Mouse (Mus musculus): Measurements from ENCODE around the gene Tomm70a.
"Not testable (repeated sequence)": the region's sequence is repeated elsewhere in the genome, so short reads cannot be mapped to it uniquely, and the experiment has no call there.

Gene Tomm70a

DNA sequence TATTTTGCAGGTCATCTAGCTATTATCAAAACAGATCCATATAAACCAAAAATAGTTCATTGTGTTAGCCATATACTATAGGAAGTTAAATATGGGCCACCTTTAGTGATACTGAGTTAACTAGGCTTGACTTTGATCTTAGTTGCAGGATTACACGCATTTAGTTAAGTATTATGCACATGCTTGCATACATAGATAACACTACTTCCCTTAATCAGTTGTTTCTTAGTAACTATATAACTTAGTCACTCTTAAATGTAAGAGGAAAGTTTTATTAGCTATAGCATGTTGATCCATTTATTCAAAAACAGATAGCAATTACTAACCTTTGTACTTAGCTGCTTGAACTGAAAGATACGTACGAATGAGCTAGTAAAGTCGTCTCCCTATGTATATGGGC is 29.9 kb downstream of the Tomm70a start:
- DNase-seq (ENCODE audit: low spot score in 2 of 2) = no peak

DNA sequence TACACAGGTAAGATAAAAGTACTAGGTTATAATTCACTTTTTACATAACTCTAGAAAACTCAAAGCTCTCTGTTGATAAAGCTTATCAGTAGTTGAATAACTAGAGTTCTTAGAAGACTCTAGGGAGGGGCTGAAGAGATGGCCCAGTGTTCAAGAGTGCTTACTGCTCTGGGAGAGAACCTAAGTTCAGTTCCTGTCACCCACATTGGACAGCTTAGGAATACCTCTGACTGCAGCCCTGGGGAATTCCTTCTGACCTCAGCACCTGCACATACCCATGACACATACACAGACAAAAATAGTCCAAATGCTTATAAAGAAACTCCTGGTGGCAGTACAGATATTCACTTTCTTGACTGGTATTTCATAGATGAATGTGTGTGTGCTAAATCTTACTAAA is 34.4 kb downstream of the Tomm70a start:
- no peak for DNase-seq (ENCODE audit: low spot score in 2 of 2)

DNA sequence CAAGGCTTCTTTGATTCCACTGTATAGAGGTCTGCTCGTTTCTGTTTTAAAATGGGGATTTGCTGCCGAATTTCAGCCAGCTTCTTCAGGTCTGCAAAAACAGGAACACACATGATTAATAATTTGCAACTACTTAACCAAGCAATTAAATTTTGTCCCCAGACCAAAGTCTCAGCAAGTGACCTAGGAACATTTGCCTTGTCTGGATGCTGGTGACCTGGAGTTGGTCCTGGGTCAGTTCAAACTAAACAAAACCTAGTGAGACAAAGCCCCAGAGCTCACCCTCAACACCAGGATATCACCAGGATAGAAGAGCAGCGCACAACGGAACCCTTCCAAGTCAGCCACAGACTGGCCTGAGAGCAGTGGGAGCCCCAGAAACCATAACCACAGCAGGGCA is 35.6 kb downstream of the Tomm70a start:
- no peak for DNase-seq (ENCODE audit: low spot score in 2 of 2)

DNA sequence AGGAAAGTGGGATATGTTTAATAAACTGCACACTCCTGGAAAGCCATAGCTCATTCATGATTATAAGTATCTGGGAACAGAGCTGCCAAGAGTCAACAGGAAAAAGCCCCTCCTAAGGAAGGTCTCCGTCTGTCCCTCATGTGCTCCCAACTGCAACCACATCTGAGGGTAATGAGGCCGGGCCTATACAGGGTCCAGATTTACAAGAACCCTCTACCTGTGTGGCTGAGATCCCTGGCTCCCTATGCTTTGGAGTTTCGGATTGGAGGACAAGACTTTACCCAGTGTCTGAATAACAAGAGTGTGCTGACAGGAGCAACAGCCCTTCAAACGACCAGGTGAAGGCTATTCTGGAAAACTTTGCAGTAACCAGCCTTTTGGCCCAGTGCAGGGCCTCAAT is 36.2 kb downstream of the Tomm70a start:
- no peak for DNase-seq (ENCODE audit: low spot score in 2 of 2)

DNA sequence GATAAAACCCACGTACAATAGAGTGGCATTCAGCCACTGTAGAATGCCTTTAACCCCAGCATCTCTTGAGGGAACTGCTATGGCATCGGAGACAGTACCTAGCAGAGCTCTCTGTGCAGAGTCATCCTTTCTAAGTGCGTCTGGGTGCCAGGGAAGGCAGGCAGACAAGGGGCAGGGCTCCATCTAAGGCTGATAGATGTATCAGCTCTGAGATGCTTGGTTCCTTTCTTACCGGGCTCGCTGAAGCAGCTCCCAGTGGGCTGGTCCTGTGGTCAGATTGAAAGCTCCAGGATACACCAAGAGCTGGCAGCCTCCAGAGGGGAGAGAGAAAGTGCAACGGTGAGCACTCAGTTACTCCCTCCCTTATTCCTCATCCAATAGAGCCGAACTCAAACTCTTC is 38.3 kb downstream of the Tomm70a start:
- no peak for DNase-seq (ENCODE audit: low spot score in 2 of 2)

DNA sequence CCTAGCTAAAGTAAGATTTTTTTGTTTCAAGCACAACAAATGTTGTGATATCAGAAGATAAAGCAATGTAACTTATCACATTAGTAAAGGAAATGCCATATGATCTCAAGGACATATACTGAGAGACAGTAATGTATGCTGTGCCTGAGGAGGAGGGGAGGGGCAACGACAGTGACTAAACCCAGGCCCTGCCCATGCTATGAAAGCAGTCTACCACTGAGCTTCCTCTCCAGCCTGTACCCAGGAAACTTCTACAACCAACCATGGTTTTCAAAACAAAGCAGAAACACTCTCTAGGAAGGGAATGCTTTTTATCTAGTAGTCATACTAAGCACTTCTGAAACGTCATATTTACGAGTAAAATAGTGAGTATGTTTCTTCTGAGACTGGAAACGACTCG is 41.3 kb downstream of the Tomm70a start:
- DNase-seq (ENCODE audit: low spot score in 2 of 2) = no peak

DNA sequence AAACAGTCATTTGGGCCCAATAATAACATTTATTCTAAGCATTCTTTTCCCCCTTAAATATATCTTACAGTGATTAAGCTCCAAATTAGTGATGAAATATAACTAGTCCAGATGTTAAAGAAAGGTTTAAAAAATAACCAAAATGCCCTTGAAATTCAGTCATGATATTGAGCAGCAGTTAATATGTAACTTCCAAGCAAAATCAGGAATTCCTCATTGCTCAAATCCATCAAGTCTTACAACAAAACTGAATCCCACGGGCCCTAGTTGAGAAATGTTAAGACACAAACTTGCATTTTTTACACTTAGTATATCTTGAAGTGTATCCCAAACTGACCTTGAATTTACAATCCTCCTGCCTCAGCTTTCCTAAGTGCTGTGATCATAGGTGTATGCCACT is 42.2 kb downstream of the Tomm70a start:
- DNase-seq (ENCODE audit: low spot score in 2 of 2) = no peak

DNA sequence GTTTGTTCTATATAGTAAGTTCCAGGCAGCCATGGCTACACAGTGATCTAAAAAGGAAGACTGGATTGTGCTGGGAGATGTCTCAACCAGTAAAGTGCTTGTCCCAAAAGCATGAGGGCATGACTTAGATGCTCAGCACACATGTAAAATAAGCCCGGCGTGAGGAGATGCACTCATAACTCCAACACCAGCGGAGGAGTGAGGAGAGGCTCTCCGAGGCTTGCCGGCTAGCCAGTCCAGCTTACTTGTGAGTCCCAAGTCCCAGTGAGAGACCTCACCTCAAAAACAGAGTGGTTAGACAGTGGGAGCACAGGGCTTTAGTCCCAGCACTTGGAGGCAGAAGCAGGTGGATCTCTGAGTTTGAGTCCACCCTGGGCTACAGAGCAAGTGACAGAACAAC is 43.7 kb downstream of the Tomm70a start:
- no peak for DNase-seq (ENCODE audit: low spot score in 2 of 2)

DNA sequence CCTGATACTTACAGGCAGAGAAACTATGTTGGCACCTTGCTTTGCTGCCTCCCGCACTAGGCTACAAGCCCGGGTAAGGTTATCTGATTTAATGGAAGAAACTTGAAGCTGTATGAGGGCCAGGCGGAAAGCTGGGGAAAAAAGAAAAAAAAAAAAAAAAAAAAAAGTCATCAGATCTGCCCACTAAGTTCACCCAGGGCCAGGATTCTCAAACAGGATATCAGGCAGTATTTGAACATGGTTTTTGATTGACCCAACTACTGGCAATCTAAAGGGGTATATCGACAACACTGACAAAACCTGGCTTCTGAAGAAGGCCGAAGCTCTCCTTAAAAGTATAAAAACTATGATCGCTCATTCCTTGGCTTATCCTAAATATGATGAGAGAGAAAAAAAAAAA is 44.6 kb downstream of the Tomm70a start:
- no peak for DNase-seq (ENCODE audit: low spot score in 2 of 2)

DNA sequence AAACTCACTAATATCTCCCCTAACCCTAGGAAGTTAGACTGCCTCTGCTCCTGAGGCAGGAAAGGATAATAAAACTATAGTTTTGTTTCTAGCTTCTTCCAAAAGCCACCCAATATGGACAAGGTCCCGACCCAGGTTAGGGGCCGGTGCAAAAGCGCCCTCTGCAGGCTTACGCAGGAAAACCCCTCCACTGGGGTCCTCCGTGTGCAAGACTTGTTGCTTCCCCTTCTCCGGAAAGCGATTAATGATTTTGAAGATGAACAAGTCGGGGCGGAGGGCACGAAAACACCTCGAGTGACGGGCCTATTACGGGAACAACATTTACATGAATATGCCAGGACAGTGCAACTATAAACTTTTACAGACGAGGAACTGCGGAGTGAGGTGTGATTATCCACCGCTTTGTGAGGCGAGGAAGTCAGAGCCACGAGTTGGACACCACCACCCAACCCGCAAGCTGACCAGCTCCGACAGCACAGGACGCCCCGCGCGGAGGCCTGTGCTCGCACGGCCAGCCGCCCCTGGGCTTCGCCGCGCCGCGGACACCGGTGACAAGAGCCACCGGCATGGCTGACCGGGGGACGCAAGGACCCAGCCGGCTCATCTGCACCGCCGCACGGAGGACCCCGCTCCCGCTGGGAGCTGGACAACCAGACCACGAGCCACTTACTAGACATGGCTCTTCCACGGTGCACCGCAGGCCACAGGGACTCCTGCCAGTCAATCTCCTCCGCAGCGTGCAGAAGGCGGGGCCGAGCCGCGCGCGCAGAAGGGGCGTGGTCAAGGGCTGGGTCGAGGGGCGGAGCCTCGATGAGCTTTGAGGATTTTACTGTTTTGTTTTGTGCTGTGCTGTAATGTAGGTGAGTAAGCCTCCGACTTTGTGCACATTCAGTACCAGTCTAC is 45.4 kb downstream of the Tomm70a start, which contains the start of gene Nit2:
Gene Nit2, minus strand, starts transcription at position 731 of the 903 bp plus-strand sequence.
- peak; percentile 86 to 89 for DNase-seq (ENCODE audit: low spot score in 2 of 2)

DNA sequence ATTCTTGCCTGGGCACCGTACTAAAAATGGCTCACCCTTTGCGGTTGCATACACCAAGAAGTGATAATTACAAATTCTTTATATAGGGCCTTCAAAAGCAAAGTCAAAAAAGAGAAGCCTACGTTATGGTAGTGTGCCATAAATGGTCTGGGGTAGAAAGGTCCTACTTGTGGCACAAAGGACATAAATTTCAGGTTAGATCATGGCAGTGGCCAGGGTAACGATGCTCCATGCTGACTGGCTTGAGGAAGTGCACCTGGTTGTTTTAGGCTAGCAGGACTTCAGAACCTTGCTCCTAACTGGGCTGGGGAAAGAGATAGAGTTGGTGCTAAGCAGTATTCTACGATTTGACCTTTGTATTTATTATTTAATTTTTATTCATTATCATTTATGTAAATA is 46.0 kb downstream of the Tomm70a start:
- DNase-seq (ENCODE audit: low spot score in 2 of 2) = no peak

DNA sequence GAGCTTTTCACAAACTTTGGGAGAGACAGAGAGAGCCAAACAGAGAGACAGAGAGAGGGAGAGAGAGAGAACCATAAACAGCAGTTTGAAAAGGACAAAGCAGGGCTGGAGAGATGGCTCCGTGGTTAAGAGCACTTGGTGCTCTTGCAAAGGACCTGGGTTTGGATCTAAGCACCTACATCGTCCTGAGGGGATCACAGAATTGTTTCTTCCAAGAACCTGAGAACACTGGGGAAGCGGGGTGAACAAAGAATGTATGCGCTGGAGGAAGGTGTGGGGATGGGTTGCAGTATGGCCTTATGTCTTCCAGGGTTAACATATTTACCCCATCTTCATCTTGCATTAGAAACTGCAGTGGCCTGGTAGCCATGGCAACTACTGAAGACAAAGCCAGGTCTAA is 46.7 kb downstream of the Tomm70a start:
- DNase-seq (ENCODE audit: low spot score in 2 of 2) = no peak

DNA sequence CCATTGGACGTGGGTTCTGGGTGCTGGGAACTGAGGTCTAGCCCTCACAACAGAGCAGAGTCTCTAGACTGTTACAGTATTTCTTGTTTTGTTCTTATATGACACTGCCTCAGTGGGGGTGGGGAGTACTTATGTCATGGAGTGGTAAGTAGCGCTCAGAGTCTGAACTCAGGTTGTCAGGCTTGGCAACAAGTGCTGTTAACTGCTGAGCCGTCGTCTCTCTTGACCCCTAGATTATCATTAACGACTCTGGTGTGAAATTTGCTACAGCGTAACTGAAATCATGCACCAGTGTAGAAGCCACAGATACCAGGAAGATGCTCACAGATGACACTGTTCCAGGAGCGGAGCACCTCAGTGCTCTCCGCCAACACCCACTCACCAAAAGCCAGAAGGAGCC is 49.7 kb downstream of the Tomm70a start:
- no peak for DNase-seq (ENCODE audit: low spot score in 2 of 2)

DNA sequence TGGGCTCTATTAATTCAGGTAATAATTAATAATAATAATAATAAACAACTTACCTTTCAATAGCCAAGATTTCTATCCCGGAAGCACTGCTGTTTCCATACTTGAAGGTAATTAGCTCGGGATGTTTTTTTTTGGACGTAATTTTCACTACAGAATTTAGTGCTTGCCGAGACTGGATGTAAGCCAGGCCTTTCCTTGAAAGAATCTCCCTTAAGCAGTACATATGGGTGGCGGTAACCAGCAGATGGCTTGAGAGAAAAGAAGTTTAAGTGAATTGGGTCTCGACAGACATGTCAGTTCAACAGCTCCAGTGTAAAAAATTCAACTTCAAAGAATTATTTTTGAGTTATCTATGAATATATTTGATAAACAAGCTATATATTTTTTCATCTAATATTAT is 50.1 kb downstream of the Tomm70a start:
- DNase-seq (ENCODE audit: low spot score in 2 of 2) = no peak

DNA sequence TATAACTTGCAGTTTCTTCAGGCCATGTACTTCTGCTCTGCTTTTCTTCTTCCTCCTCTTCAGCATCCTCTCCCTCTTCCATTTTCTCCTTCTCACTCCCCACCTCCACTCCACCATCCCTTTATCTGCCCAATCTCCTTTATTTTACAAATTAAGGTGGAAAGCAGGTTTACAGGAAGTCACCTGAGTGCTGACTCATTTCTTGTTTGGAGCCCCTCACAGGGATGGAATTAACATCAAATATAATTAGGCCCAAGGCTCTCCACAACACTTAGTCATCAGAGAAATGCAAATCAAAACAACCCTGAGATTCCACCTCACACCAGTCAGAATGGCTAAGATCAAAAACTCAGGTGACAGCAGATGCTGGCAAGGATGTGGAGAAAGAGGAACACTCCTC is 53.0 kb downstream of the Tomm70a start:
- DNase-seq (ENCODE audit: low spot score in 2 of 2) = not testable (repeated sequence)

DNA sequence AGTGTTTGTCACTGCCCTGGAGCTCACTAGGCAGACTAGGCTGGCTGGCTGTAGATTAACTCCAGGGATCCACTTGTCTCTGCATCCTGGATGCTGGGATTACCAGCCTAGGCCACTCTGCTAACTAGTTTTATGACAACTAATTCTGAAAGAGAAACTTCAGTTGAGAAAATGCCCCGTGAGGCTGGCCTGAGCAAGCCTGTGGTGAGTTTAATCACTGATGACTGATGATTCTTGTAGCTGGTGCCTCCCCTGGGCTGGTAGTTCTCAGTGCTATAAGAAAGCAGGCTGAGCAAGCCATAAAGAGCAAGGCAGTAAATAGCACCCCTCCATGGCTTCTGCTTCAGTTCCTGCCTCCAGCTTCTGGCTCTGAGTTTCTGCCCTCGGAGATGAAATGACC is 54.2 kb downstream of the Tomm70a start:
- DNase-seq (ENCODE audit: low spot score in 2 of 2) = no peak

DNA sequence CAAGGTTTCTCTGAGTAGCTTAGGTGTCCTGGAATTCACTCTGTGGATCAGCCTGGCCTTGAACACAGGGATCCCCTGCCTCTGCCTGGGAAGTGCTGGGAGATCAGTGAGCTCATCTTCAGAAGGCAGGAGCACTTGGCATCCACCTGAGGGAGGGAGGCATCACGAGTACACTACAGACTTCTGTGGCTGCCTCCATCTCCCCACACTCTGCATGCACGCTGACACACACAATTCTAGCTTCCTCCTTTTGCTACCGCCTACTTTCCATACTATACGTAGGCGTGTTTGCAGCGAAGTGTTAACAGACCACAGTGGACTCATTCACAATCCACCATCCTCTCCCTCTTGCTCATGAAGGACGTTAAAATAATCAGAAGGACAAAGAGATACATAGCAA is 54.8 kb downstream of the Tomm70a start:
- peak in 1 of 2 experiments; percentile 40 for DNase-seq (ENCODE audit: low spot score in 2 of 2)

DNA sequence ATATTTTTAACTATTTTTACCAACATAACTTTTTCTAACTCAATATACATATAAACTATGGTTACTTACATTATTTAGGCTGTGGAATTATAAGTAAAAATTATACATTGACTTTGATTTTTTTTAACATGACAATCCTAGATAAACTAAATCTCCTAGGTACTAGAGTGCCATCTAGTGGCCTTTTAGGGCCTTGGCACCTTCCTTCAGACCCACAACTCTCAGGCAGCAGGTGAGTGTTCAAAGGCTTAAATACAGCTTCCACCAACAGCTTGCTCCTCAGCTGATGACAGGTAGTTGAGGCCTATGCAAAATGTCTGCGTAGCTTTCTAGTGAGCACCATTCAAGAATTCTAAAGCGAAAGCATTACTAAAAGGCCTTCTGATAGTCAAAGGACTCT is 55.8 kb downstream of the Tomm70a start:
- no peak for DNase-seq (ENCODE audit: low spot score in 2 of 2)

DNA sequence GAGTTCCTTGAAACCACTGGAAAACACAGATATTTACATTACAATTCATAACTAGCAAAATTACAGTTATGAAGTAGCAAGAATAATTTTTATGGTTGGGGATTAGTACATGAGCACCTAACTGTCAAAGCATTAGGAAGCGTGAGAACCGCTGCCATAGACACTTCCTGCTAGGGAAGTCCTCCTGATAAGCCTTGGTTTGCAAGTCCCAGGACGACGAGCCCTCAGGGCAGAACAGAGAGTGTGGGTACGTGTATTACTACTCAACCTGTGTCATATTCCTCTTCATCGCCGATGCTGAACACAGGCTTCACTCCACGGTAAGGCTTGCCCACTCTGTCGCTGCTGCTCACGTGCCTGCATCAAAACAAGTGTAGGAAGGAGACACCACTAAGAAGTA is 56.2 kb downstream of the Tomm70a start:
- DNase-seq (ENCODE audit: low spot score in 2 of 2) = no peak

DNA sequence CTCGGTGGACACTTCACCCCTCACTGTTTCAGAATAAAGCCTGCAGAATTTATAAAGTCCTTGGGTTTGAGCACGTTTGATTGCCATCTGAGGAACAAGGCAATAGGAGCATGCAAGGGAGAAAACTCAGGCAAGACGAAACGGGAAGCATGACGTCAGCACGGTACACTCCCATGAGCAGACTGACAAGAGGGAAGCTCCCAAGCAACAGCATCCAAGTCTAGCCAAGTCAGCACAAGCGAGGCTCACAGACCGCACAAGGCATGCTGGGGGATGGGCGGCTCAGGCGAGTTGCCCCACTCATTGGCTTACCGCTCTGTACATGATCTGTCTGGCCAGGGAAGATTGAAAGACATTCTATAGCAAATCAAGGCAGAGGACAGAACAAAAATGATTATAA is 59.7 kb downstream of the Tomm70a start:
- DNase-seq (ENCODE audit: low spot score in 2 of 2) = no peak

DNA sequence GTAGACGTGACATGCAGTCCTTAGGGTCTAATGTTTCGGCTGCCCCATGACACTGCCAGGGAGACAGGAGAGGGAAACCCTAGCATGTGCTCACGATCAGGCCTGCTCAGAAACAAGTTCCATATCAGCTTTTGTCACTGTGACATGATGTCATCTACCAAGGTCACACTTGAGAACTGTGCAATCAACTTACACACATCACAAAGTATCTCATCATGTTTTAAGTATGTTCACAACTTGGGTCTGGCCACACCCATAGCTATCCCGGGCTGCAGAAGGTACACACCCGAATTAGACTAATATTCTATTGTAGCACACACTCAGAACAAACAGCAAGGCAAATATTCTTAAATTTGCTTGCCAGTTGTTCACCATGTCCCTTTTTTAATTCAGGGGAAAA is 60.5 kb downstream of the Tomm70a start:
- no peak for DNase-seq (ENCODE audit: low spot score in 2 of 2)

DNA sequence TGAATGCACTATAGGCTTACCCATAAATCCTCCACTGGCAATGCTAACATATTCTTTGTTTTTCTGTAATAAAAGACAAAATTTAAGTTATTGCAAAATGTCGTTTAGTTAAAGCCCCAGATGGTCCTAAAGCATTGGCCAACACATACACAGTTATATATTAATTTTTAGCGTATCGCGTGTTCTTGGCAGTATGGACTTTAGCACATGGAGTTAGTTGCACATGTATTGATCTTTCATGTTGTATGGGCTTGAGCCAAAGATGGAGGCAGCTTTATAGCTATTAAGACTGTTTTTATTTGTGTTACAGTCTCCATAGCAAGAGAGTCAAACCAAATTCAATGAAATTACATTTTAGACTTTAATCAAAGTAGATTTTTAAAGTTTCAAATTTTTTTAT is 65.1 kb downstream of the Tomm70a start:
- DNase-seq (ENCODE audit: low spot score in 2 of 2) = no peak

DNA sequence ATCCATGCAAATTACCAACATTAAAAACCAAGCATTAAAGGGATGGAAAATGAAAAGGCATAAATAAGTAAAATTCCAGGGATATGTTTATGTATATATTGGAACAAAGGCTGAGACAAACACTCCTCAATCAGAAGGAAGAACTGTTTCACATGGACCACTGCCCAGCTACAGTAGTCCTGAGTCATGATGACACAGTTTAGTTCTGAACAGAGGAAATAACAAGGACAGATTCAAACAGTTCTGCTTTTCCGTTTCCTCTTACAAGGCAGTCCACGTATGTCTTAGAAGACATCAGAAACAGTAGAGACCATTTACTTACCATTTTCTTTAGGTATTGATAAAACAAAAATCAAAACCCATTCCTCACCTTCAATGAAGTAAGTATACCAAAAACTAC is 68.0 kb downstream of the Tomm70a start:
- DNase-seq (ENCODE audit: low spot score in 2 of 2) = no peak

DNA sequence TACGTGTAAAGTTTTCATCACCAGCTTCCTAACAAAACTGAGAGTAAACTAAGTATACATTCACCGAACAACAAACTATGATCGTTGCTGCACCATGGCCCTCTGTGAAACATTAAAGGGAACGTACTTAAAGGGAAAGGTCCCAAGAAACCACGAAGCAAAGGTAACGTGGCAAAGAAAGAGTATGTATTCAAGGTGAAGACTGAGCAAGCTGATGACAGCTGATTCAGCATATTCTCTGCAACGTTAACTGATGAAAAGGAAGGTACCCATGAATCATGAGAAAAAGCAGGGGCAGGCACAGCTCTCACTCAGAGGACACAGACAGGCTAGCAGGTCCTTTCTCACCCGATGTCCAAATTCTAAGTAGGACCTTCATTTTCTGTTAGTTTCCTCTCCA is 68.9 kb downstream of the Tomm70a start:
- DNase-seq (ENCODE audit: low spot score in 2 of 2) = no peak

Measured in frontal cortex, postnatal 25 days (tissue).